Mouse (Mus musculus) embryonic fibroblast, embryonic 13.5 days (primary cell): ENCODE results near the gene Pdlim7. TPM values are rescaled to one million over a fixed set of nuclear protein-coding genes. Genes with fewer than 3 reads are reported as not detected.

ENCODE experiments used
- H3K27ac ChIP-seq: 2 replicates; pipeline ENCODE4 v1.5.1; 2012; ENCODE audit warnings: low read length, control low read depth, inconsistent platforms; ENCODE audit not compliant: insufficient read depth
- H3K4me1 ChIP-seq: 2 replicates; pipeline ENCODE4 v1.6.1; 2011; ENCODE audit warnings: low read length; ENCODE audit not compliant: control insufficient read depth, insufficient read depth
- H3K4me3 ChIP-seq: 2 replicates; pipeline ENCODE4 v1.5.1; 2011; ENCODE audit warnings: mild to moderate bottlenecking, control low read depth, low read length; ENCODE audit not compliant: insufficient read depth
- CTCF ChIP-seq: IDR thresholded peaks from 2 replicates; pipeline ENCODE4 v1.5.1; 2011; ENCODE audit warnings: mild to moderate bottlenecking, control low read depth, low read length, moderate library complexity, borderline replicate concordance; ENCODE audit not compliant: insufficient read depth
- POLR2A ChIP-seq: IDR thresholded peaks from 2 replicates; pipeline ENCODE4 v1.6.1; 2011; ENCODE audit warnings: low read depth, mild to moderate bottlenecking, control low read depth, low read length, moderate library complexity
- polyA plus RNA-seq: library from polyadenylated mRNA; stranded (reverse); fragments of >200 nt; gene quantifications from 2 replicates; pipeline ENCODE4 v1.2.4, GENCODE M21; 2011; ENCODE audit warnings: low read depth; ENCODE audit not compliant: missing spikeins, insufficient read length

The Pdlim7 gene
- polyA plus RNA-seq, 1 experiment, result 132 TPM

DNA sequence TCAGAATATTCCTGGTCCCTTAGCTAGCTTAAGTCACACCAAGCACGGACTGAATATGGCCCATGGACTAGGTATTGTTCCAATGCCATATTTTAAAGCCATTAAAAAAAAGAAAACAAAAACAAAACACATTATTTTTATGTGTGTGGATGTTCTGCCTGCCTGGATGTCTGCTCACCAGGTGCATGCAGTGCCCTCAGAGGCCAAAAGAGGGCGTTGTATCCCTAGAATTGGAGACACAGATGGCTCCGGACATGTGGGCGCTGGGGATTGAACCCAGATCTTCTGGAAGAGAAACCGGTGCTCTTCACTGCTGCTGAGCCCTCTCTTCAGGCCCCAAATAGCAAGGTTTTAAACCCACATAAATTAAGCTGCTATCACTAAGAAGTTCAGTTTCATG is 35.4 kb downstream of the Pdlim7 start:
- Histone ChIP-seq H3K27ac (no peak overlapping the region), H3K4me3 (no peak overlapping the region), H3K4me1 (peaks cover 7% of the 10 kb centered on the region)
- TF ChIP-seq CTCF (peak; percentile 49; the same call in 1 of the 2 replicates), POLR2A (no peak)

DNA sequence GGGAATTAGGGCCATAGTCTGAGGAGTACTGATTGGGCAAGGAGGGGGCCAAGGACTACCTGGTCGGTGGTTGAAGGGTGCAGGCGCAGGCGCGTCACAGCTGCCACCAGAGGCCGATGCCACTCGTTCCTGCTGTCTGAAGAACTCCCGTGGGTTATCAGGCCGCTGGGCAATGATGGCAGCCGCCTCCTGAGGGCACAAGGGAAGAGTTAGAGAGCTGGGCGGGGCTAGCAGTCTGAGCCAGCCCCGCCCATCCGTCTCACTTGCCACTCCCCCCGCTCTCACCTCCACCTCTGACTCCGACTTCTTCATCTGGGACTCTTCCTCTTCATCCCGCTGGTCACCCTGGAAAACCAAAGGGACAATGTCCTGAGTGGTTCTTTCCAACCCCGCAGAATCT is 36.0 kb downstream of the Pdlim7 start:
- Histone ChIP-seq H3K4me1 (peaks cover 3% of the 10 kb centered on the region), H3K4me3 (no peak overlapping the region), H3K27ac (no peak overlapping the region)
- no peak for TF ChIP-seq CTCF
- TF ChIP-seq POLR2A, result no peak

DNA sequence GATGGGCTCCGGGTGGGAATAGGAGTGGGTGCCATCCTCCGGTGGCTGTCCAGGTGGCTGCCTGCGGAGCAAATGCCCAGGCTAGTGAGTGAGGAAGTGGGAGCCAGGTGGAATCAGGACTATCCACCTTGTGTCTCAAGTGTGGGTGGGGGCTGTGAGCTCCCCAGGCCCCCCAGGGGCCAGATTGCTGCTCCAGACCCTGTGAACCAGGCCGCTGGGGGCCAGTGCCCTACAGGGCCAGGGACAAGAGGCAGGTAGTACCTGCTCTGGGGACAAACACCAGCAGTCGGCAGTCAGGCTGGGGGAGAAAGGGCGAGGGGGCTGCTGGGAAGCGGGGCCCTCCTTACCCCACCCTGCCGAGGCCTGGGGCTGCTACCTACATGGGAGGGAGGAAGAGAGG is 37.2 kb downstream of the Pdlim7 start:
- Histone ChIP-seq H3K4me1 (no peaks in the 10 kb centered on the region; the same call in 1 of the 2 replicates), H3K27ac (no peak overlapping the region), H3K4me3 (no peak overlapping the region)
- TF ChIP-seq CTCF, result no peak
- no peak for TF ChIP-seq POLR2A

DNA sequence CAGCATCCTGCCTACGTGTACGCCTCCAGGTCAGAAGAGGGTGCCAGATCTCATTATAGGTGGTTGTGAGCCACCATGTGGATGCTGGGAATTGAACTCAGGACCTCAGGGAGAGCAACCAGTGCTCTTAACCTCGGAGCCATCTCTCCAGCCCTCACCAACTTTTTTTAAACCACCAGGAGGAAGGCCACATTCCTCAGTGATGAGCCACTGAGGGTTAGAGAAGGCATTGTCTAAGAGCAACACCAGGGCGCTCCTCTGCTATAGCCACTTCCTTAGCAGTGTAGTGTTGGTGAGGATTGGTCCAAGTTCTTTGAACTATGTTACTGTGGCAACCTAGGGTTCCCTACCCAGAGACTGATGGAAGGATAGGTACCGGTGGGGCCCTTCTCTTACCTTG is 37.7 kb downstream of the Pdlim7 start:
- TF ChIP-seq POLR2A, result no peak
- TF ChIP-seq CTCF, result no peak
- no peak overlapping the region for H3K4me3 ChIP-seq
- no peaks in the 10 kb centered on the region; the same call in 1 of the 2 replicates for H3K4me1 ChIP-seq
- H3K27ac ChIP-seq, result no peak overlapping the region

DNA sequence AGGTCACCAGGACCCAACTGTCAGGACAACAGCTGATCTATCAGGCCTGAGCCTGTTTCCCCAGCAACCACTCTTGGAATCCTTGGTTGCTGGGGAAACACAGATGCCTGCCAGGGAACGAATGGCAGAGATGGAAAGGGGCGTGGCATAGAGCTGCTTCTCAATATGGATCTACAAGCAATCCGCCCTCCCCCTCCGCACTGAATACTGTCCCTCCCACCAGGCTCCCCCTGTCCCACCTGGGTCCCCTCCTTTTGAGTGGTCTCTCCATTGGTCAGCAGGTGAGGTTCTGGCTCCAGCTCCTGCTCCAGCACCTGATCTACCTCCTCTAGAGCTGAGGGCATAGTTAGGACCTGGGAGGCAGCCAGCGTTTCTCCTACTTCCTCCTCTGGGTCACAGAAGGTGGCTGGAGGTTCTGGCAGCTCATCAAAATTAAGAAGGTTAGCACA is 38.8 kb downstream of the Pdlim7 start:
- H3K27ac ChIP-seq, result no peak overlapping the region
- no peaks in the 10 kb centered on the region; the same call in 1 of the 2 replicates for H3K4me1 ChIP-seq
- H3K4me3 ChIP-seq, result no peak overlapping the region
- TF ChIP-seq POLR2A (no peak), CTCF (no peak)

DNA sequence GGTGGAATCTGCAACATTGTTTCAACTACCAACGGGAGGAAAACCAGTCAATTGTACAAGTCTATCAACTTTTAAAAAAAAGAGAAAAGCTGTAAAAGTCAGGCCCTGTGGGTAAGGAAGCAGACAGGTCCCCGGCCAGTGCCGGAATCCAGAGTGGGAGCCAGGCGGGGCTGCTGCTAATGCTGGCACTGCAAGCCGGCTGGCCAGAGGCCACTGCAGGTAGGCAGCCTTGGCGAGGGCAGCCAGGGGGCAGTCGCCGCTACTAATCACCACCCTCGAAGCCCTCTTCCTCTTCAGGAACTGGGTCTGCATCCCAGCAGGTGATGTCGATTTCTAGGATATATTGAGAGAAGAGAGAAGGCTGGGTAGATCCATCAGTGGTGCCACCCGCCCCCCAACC is 39.5 kb downstream of the Pdlim7 start:
- Histone ChIP-seq H3K27ac (no peak overlapping the region), H3K4me3 (no peak overlapping the region), H3K4me1 (no peaks in the 10 kb centered on the region; the same call in 1 of the 2 replicates)
- TF ChIP-seq POLR2A, result no peak

DNA sequence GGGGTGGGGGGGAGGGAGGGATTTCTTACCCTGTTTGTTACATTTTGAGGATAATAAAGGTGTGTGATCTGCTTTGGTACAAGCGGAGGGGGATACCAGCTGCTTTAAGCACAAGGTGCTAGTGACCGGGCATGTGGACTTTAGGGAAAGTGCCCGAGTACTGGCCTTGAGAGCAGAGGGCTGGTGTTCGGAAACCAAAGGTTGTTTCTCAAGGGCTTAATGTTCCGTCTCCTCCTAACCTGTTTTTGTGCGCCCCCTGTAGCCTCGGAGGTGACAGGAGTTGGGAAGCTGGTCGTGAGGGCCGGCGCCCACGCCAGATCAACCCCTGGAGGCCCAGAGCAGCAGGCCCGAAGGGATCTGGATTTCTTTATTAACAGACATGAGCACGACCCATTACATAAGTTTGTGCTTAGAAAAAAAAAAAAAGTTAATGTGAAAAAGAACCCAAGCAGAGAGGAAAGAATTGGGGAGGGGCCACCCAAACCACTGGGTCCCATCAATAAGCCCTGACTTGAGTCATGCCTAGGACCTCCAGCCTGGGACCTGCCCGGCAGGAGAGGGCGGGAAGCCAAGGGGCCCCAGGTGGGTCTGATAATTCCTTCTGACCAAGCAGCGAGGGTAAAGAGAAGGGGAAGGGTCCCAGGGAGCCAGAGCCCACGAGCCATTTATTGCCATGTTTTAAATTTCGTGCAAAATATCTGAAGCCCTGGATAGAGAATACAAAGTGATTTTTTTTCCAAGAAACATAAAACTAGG is 40.2 kb downstream of the Pdlim7 start:
- H3K4me1 ChIP-seq, result no peaks in the 10 kb centered on the region; the same call in 1 of the 2 replicates
- peak overlapping the region; percentile 15; the same call in 1 of the 2 replicates for H3K27ac ChIP-seq
- TF ChIP-seq POLR2A, result no peak
- peak; percentile 25; the same call in 1 of the 2 replicates for TF ChIP-seq CTCF
- H3K4me3 ChIP-seq, result peak overlapping the region; percentile 42

DNA sequence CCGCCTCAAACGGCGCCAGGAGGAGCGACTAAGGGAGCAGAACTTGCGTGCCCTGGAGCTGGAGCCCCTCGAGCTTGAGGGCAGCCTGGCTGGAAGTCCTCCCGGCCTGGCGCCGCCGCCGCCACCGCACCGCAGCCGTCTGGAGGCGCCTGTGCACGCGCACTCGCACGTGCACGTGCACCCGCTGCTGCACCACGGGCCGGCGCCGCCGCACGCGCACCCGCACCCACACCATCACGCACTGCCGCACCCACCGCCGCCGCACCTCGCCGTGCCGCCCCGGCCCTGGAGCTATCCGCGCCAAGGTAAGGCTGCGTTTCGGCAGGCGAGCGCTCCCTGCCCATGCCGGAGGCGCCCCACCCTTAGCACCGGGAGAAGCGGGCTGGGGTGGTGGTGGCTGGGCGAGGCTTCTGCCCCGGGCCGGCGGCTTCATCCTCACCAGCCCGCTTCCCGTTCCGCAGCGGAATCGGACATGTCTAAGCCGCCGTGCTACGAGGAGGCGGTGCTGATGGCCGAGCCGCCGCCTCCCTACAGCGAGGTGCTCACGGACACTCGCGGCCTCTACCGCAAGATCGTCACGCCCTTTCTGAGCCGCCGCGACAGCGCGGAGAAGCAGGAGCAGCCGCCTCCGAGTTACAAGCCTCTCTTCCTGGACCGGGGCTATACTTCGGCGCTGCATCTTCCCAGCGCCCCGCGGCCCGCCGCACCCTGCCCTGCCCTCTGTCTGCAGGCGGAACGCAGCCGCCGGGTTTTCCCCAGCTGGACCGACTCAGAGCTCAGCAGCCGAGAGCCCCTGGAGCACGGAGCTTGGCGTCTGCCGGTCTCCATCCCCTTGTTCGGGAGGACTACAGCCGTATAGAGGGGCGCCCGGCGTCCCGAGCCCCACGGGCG is 41.1 kb downstream of the Pdlim7 start:
- H3K4me1 ChIP-seq, result no peaks in the 10 kb centered on the region; the same call in 1 of the 2 replicates
- H3K4me3 ChIP-seq, result peak overlapping the region; percentile 42
- TF ChIP-seq CTCF (no peak), POLR2A (peak; percentile 50)
- H3K27ac ChIP-seq, result peak overlapping the region; percentile 54

DNA sequence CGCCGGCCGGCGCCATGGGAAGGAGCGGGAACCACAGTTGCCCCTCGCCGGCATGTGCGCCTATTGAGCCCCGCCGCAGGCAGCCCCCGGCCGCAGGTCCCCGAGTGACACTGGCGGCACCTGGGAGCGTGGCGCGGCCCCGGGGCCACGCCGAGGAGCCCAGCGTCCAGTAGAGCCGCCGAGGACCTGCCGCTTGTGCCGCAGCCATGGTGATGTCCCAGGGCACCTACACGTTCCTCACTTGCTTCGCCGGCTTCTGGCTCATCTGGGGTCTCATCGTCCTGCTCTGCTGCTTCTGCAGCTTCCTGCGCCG is 41.7 kb downstream of the Pdlim7 start:
- H3K4me1 ChIP-seq, result no peaks in the 10 kb centered on the region; the same call in 1 of the 2 replicates
- H3K27ac ChIP-seq, result peak overlapping the region; percentile 18; the same call in 1 of the 2 replicates
- no peak for TF ChIP-seq CTCF
- TF ChIP-seq POLR2A, result no peak
- H3K4me3 ChIP-seq, result peak overlapping the region; percentile 42
